Mouse (Mus musculus): Measurements from ENCODE around the gene Dop1b. TPM values are rescaled to one million over a fixed set of nuclear protein-coding genes. Genes with fewer than 3 reads are reported as not detected.

Gene Dop1b
- polyA plus RNA-seq, 1 experiment from 2014 or later = 8.4 TPM

Other genes with a start within 250 kb of the Dop1b start
- 7.2 and 7.4 TPM in 2 replicates for gene Setd4, start 107.8 kb upstream of the Dop1b start, polyA plus RNA-seq (2015; fragmentation: Nextera tagmentation; extraction: Ambion mirVana)
- 57.8 and 60.2 TPM in 2 replicates for gene Cbr1, start 106.1 kb upstream of the Dop1b start, polyA plus RNA-seq (2015; fragmentation: Nextera tagmentation; extraction: Ambion mirVana)
- not detected in 2 replicates for gene Gm5678, start 83.8 kb upstream of the Dop1b start, polyA plus RNA-seq (2015; fragmentation: Nextera tagmentation; extraction: Ambion mirVana)
- 0.98 and 1.0 TPM in 2 replicates for gene Cbr3, start 28.7 kb upstream of the Dop1b start, polyA plus RNA-seq (2015; fragmentation: Nextera tagmentation; extraction: Ambion mirVana)
- gene Morc3, start 120.2 kb downstream of the Dop1b start, polyA plus RNA-seq (2015; fragmentation: Nextera tagmentation; extraction: Ambion mirVana) = 24.9 and 26.2 TPM in 2 replicates
- gene Chaf1b, start 172.0 kb downstream of the Dop1b start, polyA plus RNA-seq (2015; fragmentation: Nextera tagmentation; extraction: Ambion mirVana) = 36.6 and 40.8 TPM in 2 replicates

Data from heart, embryonic 16.5 days (tissue).